Mouse (Mus musculus) megakaryocyte, embryonic 14.5 days (primary cell): ENCODE measurements at regions not wholly inside any gene's neighbourhood (a gene's known extent, or its start where the extent isn't known, plus 50 kb on each side); places are given as distances from the start of the nearest gene placed in this dataset.
"Not testable (repeated sequence)": the region's sequence is repeated elsewhere in the genome, so short reads cannot be mapped to it uniquely, and the experiment has no call there.

Experiments
- FLI1 ChIP-seq: IDR thresholded peaks from 2 replicates; pipeline ENCODE4 v1.6.1; 2012; ENCODE audit warnings: low read length, inconsistent platforms, mixed read lengths
- GATA1 ChIP-seq: IDR thresholded peaks from 3 replicates; pipeline ENCODE4 v1.6.1; 2012; ENCODE audit warnings: mixed read lengths, low read length, inconsistent platforms, borderline replicate concordance

- not testable (repeated sequence) for TF ChIP-seq FLI1, GATA1
Measured at GRCm38 (mm10) chr8:34628221-34628620, 516.7 kb upstream of the Gm10131 start.
